Mouse (Mus musculus) midbrain, postnatal 0 days (tissue): ENCODE data around the gene Srrm3. TPM values are rescaled to one million over a fixed set of nuclear protein-coding genes. Genes with fewer than 3 reads are reported as not detected.

Experiments
- ATAC-seq: fragments of 200-750 bp; cut with Nextera tagmentation; 2 replicates; pipeline ENCODE4 v1.8.0; 2017; ENCODE audit warnings: moderate number of reproducible peaks, mild to moderate bottlenecking, moderate TSS enrichment, moderate library complexity; ENCODE audit not compliant: low FRiP score
- DNase-seq: peaks from one replicate; pipeline ENCODE4 v3.0.0-alpha.2; 2015; ENCODE audit warnings: low spot score
- H3K27ac ChIP-seq: fragments of 300-500 bp; sonication (generic); 2 replicates; pipeline ENCODE4 v1.5.1; 2014; ENCODE audit warnings: low read depth, mild to moderate bottlenecking, low read length, mixed read lengths
- H3K27me3 ChIP-seq: fragments of 300-500 bp; sonication (generic); 2 replicates; pipeline ENCODE4 v1.6.1; 2014; ENCODE audit warnings: low read length, control low read depth, mixed read lengths; ENCODE audit not compliant: insufficient read depth
- H3K36me3 ChIP-seq: fragments of 300-500 bp; sonication (generic); 2 replicates; pipeline ENCODE4 v1.6.1; 2014; ENCODE audit warnings: low read length, control low read depth, mixed read lengths; ENCODE audit not compliant: insufficient read depth
- H3K4me1 ChIP-seq: fragments of 300-500 bp; sonication (generic); 2 replicates; pipeline ENCODE4 v1.6.1; 2014; ENCODE audit warnings: mild to moderate bottlenecking, control low read depth, antibody characterized with exemption, low read length, mixed read lengths; ENCODE audit not compliant: insufficient read depth
- H3K4me2 ChIP-seq: fragments of 300-500 bp; sonication (generic); 2 replicates; pipeline ENCODE4 v1.6.1; 2014; ENCODE audit warnings: low read depth, mild to moderate bottlenecking, low read length, mixed read lengths; ENCODE audit not compliant: poor library complexity, severe bottlenecking
- H3K4me3 ChIP-seq: fragments of 300-500 bp; sonication (generic); 2 replicates; pipeline ENCODE4 v1.5.1; 2014; ENCODE audit warnings: low read depth, mild to moderate bottlenecking, low read length, moderate library complexity
- H3K9ac ChIP-seq: fragments of 300-500 bp; sonication (generic); replicated peaks from 2 replicates; pipeline ENCODE4 v1.6.1; 2014; ENCODE audit warnings: mild to moderate bottlenecking, low read length, moderate library complexity, mixed read lengths; ENCODE audit not compliant: poor library complexity, severe bottlenecking
- H3K9me3 ChIP-seq: fragments of 300-500 bp; sonication (generic); 2 replicates; pipeline ENCODE4 v1.6.1; 2016; ENCODE audit warnings: low read length, control low read depth
- CTCF ChIP-seq: IDR thresholded peaks from 2 replicates; pipeline ENCODE4 v1.5.1; 2016; ENCODE audit warnings: antibody characterized with exemption, mild to moderate bottlenecking
- WGBS: fragments of 180-500 bp; shearing (Covaris S2); extraction: QIAGEN DNeasy Blood & Tissue Kit; methylation state at CpG from one replicate; pipeline ENCODE4 v1.1.7; 2014; 5-methylcytosine and 5-hydroxymethylcytosine counted together
- polyA plus RNA-seq: library from polyadenylated mRNA; unstranded; fragments of >200 nt; fragmentation: Nextera tagmentation; extraction: Ambion mirVana; gene quantifications from 2 replicates; pipeline ENCODE4 v1.2.1, GENCODE M21; 2015
- total RNA-seq: library from RNA; depleted of rRNA; stranded (reverse); fragments of >200 nt; gene quantifications from 2 replicates; pipeline ENCODE4 v1.2.3, GENCODE M21; 2014

Gene Srrm3
- total and polyA plus RNA-seq, 2 experiments from 2014 or later = 58.8 to 123 TPM

DNA sequence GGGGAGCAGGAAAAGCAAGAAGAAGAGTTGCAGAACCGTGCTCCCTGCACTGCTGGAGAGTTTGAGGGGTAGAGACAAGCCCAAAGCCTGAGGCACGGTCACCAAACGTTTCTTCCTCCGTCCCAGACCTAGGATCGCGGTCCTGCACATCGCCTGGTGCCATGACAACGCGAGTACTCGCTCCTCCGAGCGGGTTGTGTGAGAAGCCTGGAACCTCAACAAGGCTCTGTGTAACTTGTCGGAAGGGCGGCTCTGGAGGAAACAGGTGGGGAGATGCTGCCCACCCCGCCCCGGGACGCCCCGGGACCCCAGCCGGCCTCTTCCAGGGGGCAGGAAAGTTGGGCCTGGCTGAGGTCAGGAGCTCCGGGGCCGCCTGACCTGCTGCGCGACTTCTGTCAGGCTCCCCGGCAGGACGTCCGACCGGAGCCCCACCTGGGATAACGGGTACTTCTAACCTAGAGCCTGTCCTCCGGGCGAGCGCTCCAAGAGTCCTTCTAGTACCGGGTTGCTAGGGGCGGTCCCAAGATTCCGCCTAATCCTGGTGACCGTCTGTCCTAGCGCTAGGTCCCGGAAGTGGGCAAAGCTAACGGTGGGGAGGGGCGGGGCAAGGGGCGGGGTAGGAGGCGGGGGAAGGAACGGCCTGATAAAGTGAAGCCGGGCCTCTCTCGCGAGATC is 28.8 kb upstream of the Srrm3 start, which contains the start of gene Styxl1:
Styxl1 (minus strand) TSS at position 590 of the 675 bp plus-strand sequence.
- H3K9me3 ChIP-seq = no peaks in the 10 kb centered on the region
- peaks cover 11% of the 10 kb centered on the region; the same call in 1 of the 2 replicates for H3K4me1 ChIP-seq
- peak; percentile 29 for ATAC-seq
- WGBS = under 1% methylated on average over 44 of the region's 45 CpGs
- no peaks in the 10 kb centered on the region for H3K27me3 ChIP-seq
- peaks cover 3% of the 10 kb centered on the region; the same call in 1 of the 2 replicates for H3K36me3 ChIP-seq
- TF ChIP-seq CTCF = no peak
- DNase-seq = peak; percentile 42
- peak within 1 kb of the TSS; percentile 91 for H3K27ac ChIP-seq
- H3K4me3 ChIP-seq = peak within 1 kb of the TSS; percentile 74
- H3K9ac ChIP-seq = peak within 1 kb of the TSS; percentile 95
- peak within 1 kb of the TSS; percentile 89 for H3K4me2 ChIP-seq

DNA sequence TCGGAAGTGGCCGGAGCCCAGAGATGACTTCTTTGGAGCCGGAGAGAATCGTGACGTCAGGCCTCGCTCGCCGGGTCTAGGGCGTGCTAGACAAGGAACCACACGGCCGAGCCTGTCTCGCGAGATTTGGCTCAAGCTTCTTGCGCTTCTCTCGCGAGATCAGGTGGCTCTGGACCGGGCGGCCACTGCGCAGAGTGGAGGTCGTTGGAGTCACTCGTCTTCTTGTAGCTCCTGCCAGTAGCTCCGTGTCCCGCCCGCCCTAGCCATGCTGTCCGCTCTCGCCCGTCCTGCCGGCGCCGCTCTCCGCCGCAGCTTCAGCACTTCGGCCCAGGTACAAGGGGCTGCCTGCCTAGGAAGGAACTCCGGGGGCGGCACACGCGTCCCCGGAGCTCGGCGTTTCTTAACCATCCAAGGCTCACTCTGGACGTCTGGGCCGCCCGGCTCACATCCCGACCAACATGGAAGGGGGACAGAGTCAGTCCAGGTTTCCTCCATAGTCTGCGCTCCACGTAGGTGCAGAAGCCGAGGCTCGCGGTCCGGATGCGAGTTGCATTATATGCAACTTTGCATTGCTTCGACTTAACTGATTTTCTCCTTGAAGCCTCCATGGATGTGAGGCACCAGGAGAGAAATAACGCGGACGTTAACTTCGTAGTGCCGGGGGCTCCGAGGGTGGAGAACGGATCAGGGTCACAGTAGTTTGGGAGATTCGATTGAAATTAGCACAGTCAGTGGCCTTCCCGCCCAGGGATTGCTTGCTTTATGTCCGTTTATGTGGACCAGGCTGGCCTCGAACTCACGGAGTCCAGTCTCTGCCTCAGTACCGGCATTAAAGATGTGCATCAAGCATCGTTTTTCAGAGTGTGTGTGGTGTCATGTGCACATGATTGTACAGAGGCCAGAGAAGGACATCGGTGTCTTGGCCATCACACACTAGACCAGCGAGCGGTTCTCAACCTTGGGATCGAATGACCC is 27.9 kb upstream of the Srrm3 start, which contains the start of gene Mdh2:
Mdh2 (plus strand) TSS at position 10 of the 975 bp plus-strand sequence.
- 2% methylated on average over 70 of the region's 70 CpGs for WGBS
- no peak for TF ChIP-seq CTCF
- Histone ChIP-seq H3K9me3 (no peaks in the 10 kb centered on the region), H3K9ac (peak within 1 kb of the TSS; percentile 95), H3K27ac (peak within 1 kb of the TSS; percentile 91), H3K27me3 (no peaks in the 10 kb centered on the region), H3K4me3 (peak within 1 kb of the TSS; percentile 74), H3K4me1 (peaks cover 11% of the 10 kb centered on the region; the same call in 1 of the 2 replicates), H3K4me2 (peak within 1 kb of the TSS; percentile 89), H3K36me3 (peaks cover 11% of the 10 kb centered on the region)
- peak; percentile 100 for DNase-seq
- ATAC-seq = peak; percentile 98

GRCm38 (mm10) chr5:135780331-135780730 is 26.4 kb upstream of the Srrm3 start:
- no peak overlapping the region for H3K4me2 ChIP-seq
- no peaks in the 10 kb centered on the region for H3K9me3 ChIP-seq
- no peak overlapping the region for H3K27ac ChIP-seq
- H3K4me3 ChIP-seq = no peak overlapping the region
- no peak overlapping the region for H3K9ac ChIP-seq
- peaks cover 11% of the 10 kb centered on the region; the same call in 1 of the 2 replicates for H3K4me1 ChIP-seq
- 87% methylated on average over 8 of the region's 8 CpGs for WGBS
- no peak for TF ChIP-seq CTCF
- DNase-seq (no peak), ATAC-seq (no peak)
- H3K36me3 ChIP-seq = peaks cover 24% of the 10 kb centered on the region
- no peaks in the 10 kb centered on the region for H3K27me3 ChIP-seq

- H3K27me3 ChIP-seq = no peaks in the 10 kb centered on the region
- peaks cover 49% of the 10 kb centered on the region for H3K36me3 ChIP-seq
- WGBS = 95% methylated on average over 4 of the region's 4 CpGs
- H3K4me1 ChIP-seq = peaks cover 7% of the 10 kb centered on the region; the same call in 1 of the 2 replicates
- H3K9me3 ChIP-seq = no peaks in the 10 kb centered on the region
- DNase-seq (no peak), ATAC-seq (no peak)
- no peak for TF ChIP-seq CTCF
- no peak overlapping the region for H3K4me3 ChIP-seq
- H3K27ac ChIP-seq = no peak overlapping the region
- H3K9ac ChIP-seq = no peak overlapping the region
- H3K4me2 ChIP-seq = no peak overlapping the region
Observed at GRCm38 (mm10) chr5:135782901-135783300, 23.8 kb upstream of the Srrm3 start.

GRCm38 (mm10) chr5:135793996-135794858 is 12.5 kb upstream of the Srrm3 start:
- no peaks in the 10 kb centered on the region for H3K27me3 ChIP-seq
- peaks cover 5% of the 10 kb centered on the region; the same call in 1 of the 2 replicates for H3K4me1 ChIP-seq
- no peak overlapping the region for H3K4me3 ChIP-seq
- ATAC-seq = peak; percentile 90
- WGBS = 8% methylated on average over 20 of the region's 20 CpGs
- H3K9ac ChIP-seq = peak overlapping the region; percentile 48; the same call in 1 of the 2 replicates
- H3K36me3 ChIP-seq = peaks cover 30% of the 10 kb centered on the region
- TF ChIP-seq CTCF = peak; percentile 99
- peak overlapping the region; percentile 34 for H3K4me2 ChIP-seq
- peak; percentile 95 for DNase-seq
- H3K27ac ChIP-seq = peak overlapping the region; percentile 73
- no peaks in the 10 kb centered on the region for H3K9me3 ChIP-seq
